Comparison of ENCODE assay signal across 30 mouse cellular contexts in genomic region chr6:148838460-148838859, GRCm38 (mm10).
"Had no signal": no experiment of that assay in that cellular context is flagged by ENCODE, and none has a peak within 500 bp of the region (broad histone marks: within the 10 kb centered on the region; RNA-seq: fewer than 3 reads in every experiment).

No protein-coding gene starts in this region.

- H3K4me3 ChIP-seq: limb, embryonic 10.5 days; limb, embryonic 12.5 days; limb, embryonic 13.5 days; limb, embryonic 15.5 days; liver, embryonic 12.5 days; liver, embryonic 13.5 days; liver, embryonic 15.5 days; lung, embryonic 15.5 days; megakaryocyte, embryonic 14.5 days; midbrain, embryonic 10.5 days; midbrain, embryonic 12.5 days; midbrain, embryonic 13.5 days; midbrain, embryonic 15.5 days; myocyte; neural tube, embryonic 12.5 days had no signal

- H3K9ac ChIP-seq: limb, embryonic 12.5 days; limb, embryonic 13.5 days; limb, embryonic 15.5 days; liver, embryonic 12.5 days; liver, embryonic 13.5 days; liver, embryonic 14.5 days; liver, embryonic 15.5 days; liver, postnatal 0 days; lung, embryonic 14.5 days; lung, embryonic 15.5 days; midbrain, embryonic 12.5 days; midbrain, embryonic 13.5 days; midbrain, embryonic 15.5 days; neural tube, embryonic 12.5 days had no signal

- DNase-seq: left cerebral cortex, postnatal 4 days; liver; liver, embryonic 13.5 days; liver, postnatal 0 days; lung, adult 18-20 months; lung, adult 2 months; lung, embryonic 14.5 days; lung, postnatal 10 days; lung, postnatal 14 days; lung, postnatal 36 days; lung, postnatal 4 days; midbrain, embryonic 14.5 days had no signal

- H3K36me3 ChIP-seq: limb, embryonic 12.5 days; limb, embryonic 15.5 days; liver, embryonic 12.5 days; liver, embryonic 15.5 days; lung, embryonic 15.5 days; midbrain, embryonic 15.5 days; neural tube, embryonic 12.5 days had no signal

- H3K27ac ChIP-seq: limb, embryonic 10.5 days; limb, embryonic 12.5 days; limb, embryonic 13.5 days; limb, embryonic 15.5 days; liver, embryonic 12.5 days; liver, embryonic 13.5 days; liver, embryonic 14.5 days; liver, embryonic 15.5 days; lung, embryonic 15.5 days; macrophage; midbrain, embryonic 10.5 days; midbrain, embryonic 12.5 days; midbrain, embryonic 13.5 days; midbrain, embryonic 15.5 days; neural tube, embryonic 12.5 days had no signal

- H3K9me3 ChIP-seq: limb, embryonic 10.5 days; limb, embryonic 12.5 days; limb, embryonic 13.5 days; limb, embryonic 15.5 days; liver, embryonic 12.5 days; liver, embryonic 13.5 days; liver, embryonic 15.5 days; lung, embryonic 15.5 days; midbrain, embryonic 13.5 days; midbrain, embryonic 15.5 days; neural tube, embryonic 12.5 days had no signal

- H3K4me1 ChIP-seq: limb, embryonic 10.5 days; limb, embryonic 12.5 days; limb, embryonic 13.5 days; limb, embryonic 15.5 days; liver, embryonic 12.5 days; liver, embryonic 13.5 days; liver, embryonic 15.5 days; lung, embryonic 15.5 days; midbrain, embryonic 10.5 days; midbrain, embryonic 12.5 days; midbrain, embryonic 15.5 days; neural tube, embryonic 12.5 days had no signal

- H3K27me3 ChIP-seq: limb, embryonic 12.5 days; limb, embryonic 13.5 days; limb, embryonic 15.5 days; liver, embryonic 12.5 days; liver, embryonic 13.5 days; liver, embryonic 15.5 days; lung, embryonic 15.5 days; megakaryocyte, embryonic 14.5 days; midbrain, embryonic 12.5 days; midbrain, embryonic 13.5 days; midbrain, embryonic 15.5 days; neural tube, embryonic 12.5 days had no signal

- ATAC-seq: liver, embryonic 12.5 days; lung, postnatal 0 days; midbrain, embryonic 13.5 days; midbrain, embryonic 15.5 days; midbrain, embryonic 16.5 days had no signal
